Mouse (Mus musculus): Measurements from ENCODE around the gene Fat2.

DNA sequence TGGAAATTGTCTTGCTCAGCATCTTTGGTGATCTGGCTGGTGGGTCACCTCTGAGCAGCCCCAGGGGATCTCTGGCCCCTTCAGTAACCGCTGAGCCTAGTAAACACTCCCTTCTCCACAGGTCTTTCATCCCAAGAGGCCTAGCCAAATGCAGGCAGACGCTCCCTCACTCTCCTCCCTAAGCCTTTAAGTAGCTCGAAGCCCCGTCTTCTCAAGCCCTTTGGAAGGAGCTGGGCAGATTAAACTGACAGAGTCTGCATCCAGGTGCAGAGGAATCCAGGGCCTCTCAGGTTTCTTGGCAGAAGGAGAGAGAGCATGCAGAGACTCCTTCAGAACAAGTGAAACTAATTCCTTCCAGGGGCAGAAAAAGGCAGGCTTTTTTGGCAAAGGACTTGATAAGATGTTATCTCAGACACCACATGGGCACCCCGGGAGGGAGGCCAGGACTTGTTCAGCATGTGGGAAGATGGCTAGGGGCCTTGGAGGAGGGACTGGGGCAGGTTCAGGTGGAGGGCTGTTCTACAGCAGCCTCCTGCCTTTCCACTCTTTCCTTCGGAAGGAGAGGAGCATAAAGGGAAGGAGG, 47.2 kb upstream of the Fat2 start:
- TF ChIP-seq POLR2A (IDR thresholded peaks at IDR 0.05; ENCODE audit: low read depth, low read length) (no peak), CTCF (IDR thresholded peaks at IDR 0.05; ENCODE audit: extremely low read depth, insufficient read depth, insufficient read length, insufficient replicate concordance) (no peak)

All from spleen, adult 2 months (tissue).